Mouse (Mus musculus): ENCODE results near the gene Hoxa9.

- no peak for TF ChIP-seq CTCF (IDR thresholded peaks at IDR 0.05)
- no peak for TF ChIP-seq POLR2A (IDR thresholded peaks at IDR 0.05; ENCODE audit: insufficient read depth, low read depth, low read length)
- TF ChIP-seq EP300 (IDR thresholded peaks at IDR 0.05; ENCODE audit: insufficient read depth, low read depth, low read length): no peak
Measured at GRCm38 (mm10) chr6:52203121-52203370, 27.8 kb downstream of the Hoxa9 start.

Measured in heart, adult 2 months (tissue).